Mouse (Mus musculus): ENCODE measurements around the gene Fbxl14. TPM values are rescaled to one million over a fixed set of nuclear protein-coding genes. Genes with fewer than 3 reads are reported as not detected.

Gene Fbxl14
- polyA plus RNA-seq, 1 experiment from 2014 or later, result 5.1 TPM

GRCm38 (mm10) chr6:119490549-119490948, 11.1 kb downstream of the Fbxl14 start:
- WGBS, result 35% methylated on average over 11 of the region's 11 CpGs
- no peak for TF ChIP-seq CTCF (IDR thresholded peaks at IDR 0.05; ENCODE audit: low read depth)
- Histone ChIP-seq H3K9me3 (replicated peaks; ENCODE audit: low read length) (no peaks in the 10 kb centered on the region), H3K9ac (ENCODE audit: low read depth, low read length) (no peak overlapping the region), H3K4me2 (ENCODE audit: low read length) (peak overlapping the region; percentile 40), H3K4me1 (replicated peaks; ENCODE audit: insufficient read depth, low read length) (peaks cover 6% of the 10 kb centered on the region; the same call in 1 of the 2 replicates), H3K27ac (no peak overlapping the region), H3K27me3 (ENCODE audit: insufficient read depth, low read length) (no peaks in the 10 kb centered on the region), H3K4me3 (replicated peaks; ENCODE audit: low read depth, low read length) (no peak overlapping the region), H3K36me3 (ENCODE audit: insufficient read depth, low read length) (no peaks in the 10 kb centered on the region)
- DNase-seq (ENCODE audit: low spot score), result no peak
- ATAC-seq (replicated peaks; ENCODE audit: low FRiP score, low read depth), result no peak

GRCm38 (mm10) chr6:119491006-119491405, 11.5 kb downstream of the Fbxl14 start:
- no peaks in the 10 kb centered on the region for H3K9me3 ChIP-seq (replicated peaks; ENCODE audit: low read length)
- DNase-seq (ENCODE audit: low spot score), result no peak
- no peak for TF ChIP-seq CTCF (IDR thresholded peaks at IDR 0.05; ENCODE audit: low read depth)
- no peak overlapping the region; the same call in 1 of the 2 replicates for H3K4me2 ChIP-seq (ENCODE audit: low read length)
- no peaks in the 10 kb centered on the region for H3K27me3 ChIP-seq (ENCODE audit: insufficient read depth, low read length)
- no peak overlapping the region for H3K9ac ChIP-seq (ENCODE audit: low read depth, low read length)
- H3K4me3 ChIP-seq (replicated peaks; ENCODE audit: low read depth, low read length), result no peak overlapping the region
- H3K4me1 ChIP-seq (replicated peaks; ENCODE audit: insufficient read depth, low read length), result peaks cover 6% of the 10 kb centered on the region; the same call in 1 of the 2 replicates
- H3K36me3 ChIP-seq (ENCODE audit: insufficient read depth, low read length), result no peaks in the 10 kb centered on the region
- ATAC-seq (replicated peaks; ENCODE audit: low FRiP score, low read depth), result no peak
- WGBS, result 38% methylated on average over 11 of the region's 11 CpGs
- H3K27ac ChIP-seq, result no peak overlapping the region

GRCm38 (mm10) chr6:119491997-119492629, 12.6 kb downstream of the Fbxl14 start:
- no peaks in the 10 kb centered on the region for H3K36me3 ChIP-seq (ENCODE audit: insufficient read depth, low read length)
- H3K9ac ChIP-seq (ENCODE audit: low read depth, low read length), result no peak overlapping the region
- 76% methylated on average over 9 of the region's 9 CpGs for WGBS
- no peak for TF ChIP-seq CTCF (IDR thresholded peaks at IDR 0.05; ENCODE audit: low read depth)
- H3K9me3 ChIP-seq (replicated peaks; ENCODE audit: low read length), result no peaks in the 10 kb centered on the region
- H3K4me3 ChIP-seq (replicated peaks; ENCODE audit: low read depth, low read length), result no peak overlapping the region
- ATAC-seq (replicated peaks; ENCODE audit: low FRiP score, low read depth) (no peak), DNase-seq (ENCODE audit: low spot score) (no peak)
- peaks cover 6% of the 10 kb centered on the region; the same call in 1 of the 2 replicates for H3K4me1 ChIP-seq (replicated peaks; ENCODE audit: insufficient read depth, low read length)
- no peak overlapping the region for H3K4me2 ChIP-seq (ENCODE audit: low read length)
- no peaks in the 10 kb centered on the region for H3K27me3 ChIP-seq (ENCODE audit: insufficient read depth, low read length)
- H3K27ac ChIP-seq, result no peak overlapping the region

GRCm38 (mm10) chr6:119492630-119493014, 13.2 kb downstream of the Fbxl14 start:
- no peak for TF ChIP-seq CTCF (IDR thresholded peaks at IDR 0.05; ENCODE audit: low read depth)
- ATAC-seq (replicated peaks; ENCODE audit: low FRiP score, low read depth), result no peak
- no peak overlapping the region for H3K27ac ChIP-seq
- H3K4me1 ChIP-seq (replicated peaks; ENCODE audit: insufficient read depth, low read length), result peaks cover 6% of the 10 kb centered on the region; the same call in 1 of the 2 replicates
- H3K9me3 ChIP-seq (replicated peaks; ENCODE audit: low read length), result no peaks in the 10 kb centered on the region
- H3K4me2 ChIP-seq (ENCODE audit: low read length), result no peak overlapping the region
- 53% methylated on average over 7 of the region's 7 CpGs for WGBS
- H3K27me3 ChIP-seq (ENCODE audit: insufficient read depth, low read length), result no peaks in the 10 kb centered on the region
- H3K4me3 ChIP-seq (replicated peaks; ENCODE audit: low read depth, low read length), result no peak overlapping the region
- DNase-seq (ENCODE audit: low spot score), result no peak
- no peak overlapping the region for H3K9ac ChIP-seq (ENCODE audit: low read depth, low read length)
- H3K36me3 ChIP-seq (ENCODE audit: insufficient read depth, low read length), result no peaks in the 10 kb centered on the region

- Histone ChIP-seq H3K27me3 (ENCODE audit: insufficient read depth, low read length) (no peaks in the 10 kb centered on the region), H3K27ac (no peak overlapping the region; the same call in 1 of the 2 replicates), H3K4me1 (replicated peaks; ENCODE audit: insufficient read depth, low read length) (no peaks in the 10 kb centered on the region; the same call in 1 of the 2 replicates), H3K9me3 (replicated peaks; ENCODE audit: low read length) (no peaks in the 10 kb centered on the region), H3K4me3 (replicated peaks; ENCODE audit: low read depth, low read length) (no peak overlapping the region), H3K4me2 (ENCODE audit: low read length) (no peak overlapping the region), H3K9ac (ENCODE audit: low read depth, low read length) (no peak overlapping the region), H3K36me3 (ENCODE audit: insufficient read depth, low read length) (no peaks in the 10 kb centered on the region)
- ATAC-seq (replicated peaks; ENCODE audit: low FRiP score, low read depth), result no peak
- DNase-seq (ENCODE audit: low spot score), result peak; percentile 82
- 7% methylated on average over 5 of the region's 5 CpGs for WGBS
- no peak for TF ChIP-seq CTCF (IDR thresholded peaks at IDR 0.05; ENCODE audit: low read depth)
Measured at GRCm38 (mm10) chr6:119499271-119499670, 19.8 kb downstream of the Fbxl14 start.

GRCm38 (mm10) chr6:119500086-119500485, 20.6 kb downstream of the Fbxl14 start:
- 57% methylated on average over 5 of the region's 5 CpGs for WGBS
- no peak overlapping the region for H3K4me3 ChIP-seq (replicated peaks; ENCODE audit: low read depth, low read length)
- H3K27me3 ChIP-seq (ENCODE audit: insufficient read depth, low read length), result no peaks in the 10 kb centered on the region
- H3K27ac ChIP-seq, result no peak overlapping the region
- no peaks in the 10 kb centered on the region; the same call in 1 of the 2 replicates for H3K4me1 ChIP-seq (replicated peaks; ENCODE audit: insufficient read depth, low read length)
- no peak overlapping the region for H3K9ac ChIP-seq (ENCODE audit: low read depth, low read length)
- ATAC-seq (replicated peaks; ENCODE audit: low FRiP score, low read depth), result no peak
- H3K9me3 ChIP-seq (replicated peaks; ENCODE audit: low read length), result no peaks in the 10 kb centered on the region
- no peaks in the 10 kb centered on the region for H3K36me3 ChIP-seq (ENCODE audit: insufficient read depth, low read length)
- no peak overlapping the region for H3K4me2 ChIP-seq (ENCODE audit: low read length)
- no peak for DNase-seq (ENCODE audit: low spot score)
- no peak for TF ChIP-seq CTCF (IDR thresholded peaks at IDR 0.05; ENCODE audit: low read depth)

Data from kidney, postnatal 0 days (tissue).